Mouse (Mus musculus): ENCODE measurements around the gene Ndufa5.

Gene Ndufa5

GRCm38 (mm10) chr6:24527155-24528063, at the start of gene Ndufa5:
Gene Ndufa5 (minus strand): TSS chr6:24528013.
- DNase-seq (ENCODE audit: inconsistent age in 2 of 2, low spot score in 1 of 2) = peak; percentile 95 to 97

DNA sequence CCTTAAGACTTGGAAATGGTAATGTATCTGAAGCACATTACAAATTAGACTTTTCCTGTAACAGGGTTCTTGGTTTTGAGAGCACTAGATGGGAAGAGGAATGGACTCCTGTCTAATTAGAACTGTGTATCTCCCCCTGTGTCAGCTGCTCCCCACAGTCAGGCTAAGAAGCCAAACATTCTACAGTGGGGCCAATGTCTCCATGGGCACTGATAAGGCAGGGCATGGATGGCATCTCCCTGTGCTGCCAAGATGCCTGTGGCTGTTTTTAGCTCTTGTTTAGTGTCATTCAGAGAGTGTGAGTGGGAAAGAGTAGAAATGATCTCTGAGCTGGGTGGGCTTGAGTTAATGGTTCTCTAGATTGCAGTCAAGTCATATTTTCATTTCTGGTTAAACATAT, 45.5 kb upstream of the Ndufa5 start:
- no peak for DNase-seq (ENCODE audit: inconsistent age in 2 of 2, low spot score in 1 of 2)

DNA sequence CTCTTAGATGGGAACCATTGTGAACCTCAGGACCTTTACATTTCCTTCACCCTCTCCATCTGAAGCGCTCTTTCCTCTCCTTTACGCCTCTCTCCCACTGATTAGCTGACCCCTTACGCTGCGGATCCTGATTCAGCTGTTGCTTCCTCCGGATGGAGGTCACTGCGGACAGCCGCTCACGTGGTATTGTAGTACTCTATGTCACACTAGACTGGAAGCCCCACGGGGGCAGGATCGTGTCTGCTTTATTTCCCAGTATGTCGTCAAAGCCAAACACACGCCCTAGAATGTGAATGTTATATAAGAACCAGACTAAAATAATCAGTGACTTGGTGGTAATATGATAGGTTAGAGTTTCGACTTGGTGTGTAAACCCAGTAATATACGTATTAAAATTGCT, 44.6 kb upstream of the Ndufa5 start:
- no peak for DNase-seq (ENCODE audit: inconsistent age in 2 of 2, low spot score in 1 of 2)

DNA sequence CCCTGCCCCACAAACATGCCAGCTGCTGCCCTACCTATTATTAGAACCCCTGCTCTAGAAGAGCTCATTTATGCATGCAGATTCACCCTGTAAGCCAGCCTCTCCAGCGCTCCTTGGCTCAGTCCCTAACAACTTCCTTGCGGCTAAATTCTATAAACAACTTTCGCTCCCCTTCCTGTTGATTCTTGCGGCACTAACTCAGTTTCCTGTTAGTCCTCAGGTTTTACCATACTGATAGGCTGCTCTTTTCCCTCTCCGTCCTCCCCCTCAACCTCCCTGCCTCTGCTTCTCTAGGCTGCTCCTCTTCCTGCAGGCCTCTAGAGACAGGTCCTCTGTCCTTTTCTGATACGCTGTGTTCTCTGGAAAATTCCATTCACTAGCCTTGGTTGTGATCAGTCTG, 43.3 kb upstream of the Ndufa5 start:
- peak in 1 of 2 experiments; percentile 15 for DNase-seq (ENCODE audit: inconsistent age in 2 of 2, low spot score in 1 of 2)

DNA sequence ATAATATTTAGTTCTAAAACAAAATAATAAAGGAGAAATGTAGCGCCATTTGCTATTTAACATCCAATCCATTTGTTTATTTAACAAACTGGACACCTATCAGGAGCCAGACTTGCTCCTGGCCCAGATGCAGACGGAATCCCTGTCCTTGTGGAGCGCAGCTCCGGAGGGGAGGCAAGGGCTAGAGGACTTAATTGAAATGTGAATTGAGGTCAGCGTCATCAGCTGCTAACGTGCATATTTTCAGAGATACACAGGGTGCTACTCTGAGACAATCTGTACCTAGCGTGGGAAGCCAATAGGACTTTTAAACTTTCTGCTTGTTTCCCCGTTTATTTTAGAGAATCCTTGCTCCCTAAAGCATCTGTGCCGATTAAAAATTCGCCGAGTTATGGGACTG, 42.5 kb upstream of the Ndufa5 start:
- DNase-seq (ENCODE audit: inconsistent age in 2 of 2, low spot score in 1 of 2) = no peak

DNA sequence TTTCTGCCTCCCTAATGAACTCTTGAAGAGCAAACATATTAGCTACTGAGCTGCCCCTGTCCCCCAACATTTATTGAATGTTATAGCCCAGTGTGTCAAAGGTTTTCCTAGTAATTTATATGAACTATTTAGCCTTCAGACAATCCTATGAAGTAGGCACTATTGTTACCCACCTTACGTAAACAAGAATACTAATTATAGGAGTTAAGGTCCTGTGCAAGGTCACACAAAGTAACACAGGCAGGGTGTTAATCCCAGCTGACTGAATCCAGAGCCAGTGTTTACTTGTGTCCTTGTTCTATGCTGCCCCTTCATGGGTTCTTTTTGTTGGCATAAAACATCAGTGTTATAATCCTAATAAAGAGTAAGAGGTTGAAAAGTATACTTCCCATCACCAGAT, 41.9 kb upstream of the Ndufa5 start:
- DNase-seq (ENCODE audit: inconsistent age in 2 of 2, low spot score in 1 of 2) = no peak

- no peak for DNase-seq (ENCODE audit: inconsistent age in 2 of 2, low spot score in 1 of 2)
Measured at GRCm38 (mm10) chr6:24568963-24569362, 41.1 kb upstream of the Ndufa5 start.

DNA sequence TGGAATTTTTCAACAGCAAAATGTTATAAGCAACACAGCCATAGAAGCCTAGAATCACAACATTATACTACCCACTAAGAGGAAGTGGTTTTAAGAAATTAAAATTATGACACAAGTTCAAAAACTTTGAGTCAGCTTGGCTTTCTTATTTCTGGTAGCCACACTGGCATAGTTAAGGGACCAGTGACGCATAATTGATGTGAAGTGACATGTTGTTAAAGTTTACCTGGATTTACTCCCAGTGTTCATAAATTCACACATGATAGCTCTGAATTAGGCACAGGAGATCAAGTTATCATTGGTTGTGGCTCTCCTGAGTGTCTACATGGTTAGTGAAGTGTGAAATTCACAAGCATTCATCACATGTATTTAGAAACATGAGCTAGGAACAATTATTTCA, 37.1 kb upstream of the Ndufa5 start:
- no peak for DNase-seq (ENCODE audit: inconsistent age in 2 of 2, low spot score in 1 of 2)

DNA sequence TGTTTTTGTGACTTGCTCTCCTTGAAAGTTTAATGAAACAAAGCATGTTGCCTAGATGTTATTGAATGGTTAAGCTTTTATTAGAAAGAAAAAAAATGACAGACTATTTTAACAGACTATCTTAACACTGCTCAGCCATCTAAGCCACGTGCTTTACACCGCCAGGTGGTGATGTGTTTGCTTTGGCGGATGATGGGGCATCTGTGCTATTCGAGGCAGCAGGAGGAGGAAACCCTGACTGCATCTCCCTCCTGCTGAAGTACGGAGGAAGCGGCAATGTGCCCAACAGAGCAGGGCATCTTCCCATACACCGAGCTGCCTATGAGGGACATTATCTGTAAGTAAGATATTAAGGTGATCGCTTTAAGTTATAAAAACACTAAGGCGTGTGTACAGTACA, 36.3 kb upstream of the Ndufa5 start:
- DNase-seq (ENCODE audit: inconsistent age in 2 of 2, low spot score in 1 of 2) = no peak

DNA sequence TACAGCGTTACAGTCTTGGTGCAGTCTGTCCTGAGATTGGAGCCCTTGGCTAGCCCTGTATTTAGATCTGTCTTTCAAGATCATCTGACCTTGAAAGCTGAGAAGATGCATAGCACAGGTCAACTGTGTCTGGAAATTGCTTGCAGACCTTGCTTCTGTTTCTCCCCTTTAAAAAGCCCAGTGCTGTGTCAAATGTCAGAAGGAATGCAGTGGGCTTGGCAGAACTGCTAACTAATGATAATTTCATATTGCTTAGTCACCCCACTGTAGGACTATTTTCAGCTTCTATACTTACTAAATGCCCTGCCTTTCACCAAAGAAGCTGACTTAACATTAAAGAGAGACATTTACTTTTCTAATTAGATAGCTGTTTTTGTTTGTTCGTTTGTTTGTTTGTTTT, 27.7 kb upstream of the Ndufa5 start:
- no peak for DNase-seq (ENCODE audit: inconsistent age in 2 of 2, low spot score in 1 of 2)

DNA sequence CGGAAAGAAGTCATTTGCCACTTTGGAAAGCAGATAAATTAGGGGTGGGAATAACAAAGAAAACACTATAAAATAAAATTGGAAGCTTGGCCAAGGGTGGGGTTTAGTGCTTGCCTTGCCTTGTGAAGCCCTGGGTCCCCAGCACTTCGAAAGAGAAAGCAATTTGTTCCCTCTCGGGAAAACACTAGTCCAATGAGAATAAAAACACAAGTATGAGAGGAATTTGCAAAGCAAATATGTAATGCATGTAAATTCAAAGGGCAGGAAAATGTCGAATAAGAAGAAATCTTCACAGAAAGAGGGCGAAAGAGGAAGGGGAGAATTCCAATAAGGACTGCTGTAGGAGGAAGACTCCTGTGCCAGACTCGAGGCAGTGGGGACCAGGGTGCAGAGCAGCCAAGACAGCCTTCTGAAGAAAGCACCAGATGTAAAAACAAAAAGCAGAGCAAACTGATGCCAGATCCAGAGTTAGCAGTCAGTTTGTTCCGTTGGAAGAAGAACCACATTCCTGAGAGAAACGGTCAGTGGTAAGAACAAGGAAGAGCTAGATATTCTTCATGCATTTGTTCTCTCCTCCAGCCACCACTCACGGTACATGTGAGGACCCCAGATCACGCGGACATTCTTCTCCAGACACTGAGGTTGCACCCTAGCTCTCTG, 26.7 kb upstream of the Ndufa5 start:
- DNase-seq (ENCODE audit: inconsistent age in 2 of 2, low spot score in 1 of 2) = peak in 1 of 2 experiments; percentile 21

DNA sequence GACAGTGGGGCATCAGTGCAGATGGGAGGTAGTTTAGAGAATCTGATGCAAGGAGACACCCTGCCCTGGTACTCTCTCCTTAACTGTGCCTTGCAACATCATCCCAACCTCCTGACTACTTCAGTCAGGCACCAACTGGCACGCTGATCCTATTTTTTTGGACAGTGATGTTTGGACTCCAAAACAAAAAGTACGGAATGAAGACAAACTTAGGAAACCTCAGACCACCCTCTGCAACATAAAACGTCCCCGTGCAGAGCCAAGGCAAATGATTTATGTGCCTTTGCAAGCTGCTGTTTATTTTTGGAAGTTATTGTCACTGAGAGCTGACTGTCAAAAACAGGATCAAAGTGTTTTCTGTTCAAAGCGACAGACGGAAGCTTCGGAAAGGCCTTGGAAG, 24.2 kb upstream of the Ndufa5 start:
- peak in 1 of 2 experiments; percentile 32 for DNase-seq (ENCODE audit: inconsistent age in 2 of 2, low spot score in 1 of 2)

- no peak for DNase-seq (ENCODE audit: inconsistent age in 2 of 2, low spot score in 1 of 2)
Measured at GRCm38 (mm10) chr6:24549801-24550200, 22.0 kb upstream of the Ndufa5 start.

GRCm38 (mm10) chr6:24546716-24547420, 19.1 kb upstream of the Ndufa5 start:
- DNase-seq (ENCODE audit: inconsistent age in 2 of 2, low spot score in 1 of 2) = no peak

- DNase-seq (ENCODE audit: inconsistent age in 2 of 2, low spot score in 1 of 2) = no peak
Measured at GRCm38 (mm10) chr6:24543119-24543591, 15.3 kb upstream of the Ndufa5 start.

GRCm38 (mm10) chr6:24542393-24542792, 14.6 kb upstream of the Ndufa5 start:
- no peak for DNase-seq (ENCODE audit: inconsistent age in 2 of 2, low spot score in 1 of 2)

GRCm38 (mm10) chr6:24540106-24540505, 12.3 kb upstream of the Ndufa5 start:
- DNase-seq (ENCODE audit: inconsistent age in 2 of 2, low spot score in 1 of 2) = no peak

GRCm38 (mm10) chr6:24538435-24538834, 10.6 kb upstream of the Ndufa5 start:
- no peak for DNase-seq (ENCODE audit: inconsistent age in 2 of 2, low spot score in 1 of 2)

DNA sequence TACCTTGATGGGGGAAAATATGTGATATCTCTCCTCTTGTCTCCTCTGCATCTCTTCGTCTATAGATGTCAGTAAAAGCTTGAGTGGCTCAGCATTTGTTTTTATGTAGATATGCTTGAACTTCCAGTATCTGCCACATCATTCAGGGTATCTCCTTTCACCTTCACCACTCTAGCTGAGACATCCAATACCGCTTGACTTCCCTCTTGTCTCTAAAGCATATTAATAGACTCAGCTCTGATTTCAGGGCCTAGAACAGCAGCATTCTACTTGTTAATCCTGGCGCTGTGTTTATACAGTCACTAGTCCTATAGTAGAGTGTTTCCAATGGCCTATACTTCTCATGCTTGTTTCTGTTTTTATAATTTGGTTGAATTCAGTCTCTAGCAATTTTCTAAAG, 5.0 kb upstream of the Ndufa5 start:
- no peak for DNase-seq (ENCODE audit: inconsistent age in 2 of 2, low spot score in 1 of 2)

- DNase-seq (ENCODE audit: inconsistent age in 2 of 2, low spot score in 1 of 2) = peak in 1 of 2 experiments; percentile 26
Measured at GRCm38 (mm10) chr6:24530711-24531420, 3.1 kb upstream of the Ndufa5 start.

GRCm38 (mm10) chr6:24530166-24530565, 2.4 kb upstream of the Ndufa5 start:
- DNase-seq (ENCODE audit: inconsistent age in 2 of 2, low spot score in 1 of 2) = peak; percentile 29 to 82
